Mouse (Mus musculus) heart, postnatal 4 days (tissue): ENCODE results near the gene Mvp. TPM values are rescaled to one million over a fixed set of nuclear protein-coding genes. Genes with fewer than 3 reads are reported as not detected.

ENCODE experiments used
- DNase-seq: peaks from one replicate; pipeline ENCODE4 v3.0.0; 2021
- total RNA-seq, 2 experiments: library from RNA; stranded (reverse); gene quantifications; 2 replicates each; pipeline ENCODE4 v1.2.3; 2021

Gene Mvp
- total RNA-seq, 2 experiments from 2014 or later = 27.2 to 28.4 TPM

GRCm38 (mm10) chr7:126988816-126989215 is 25.6 kb downstream of the Mvp start:
- DNase-seq = no peak

- peak; percentile 64 for DNase-seq
Observed at GRCm38 (mm10) chr7:126986319-126986718, 28.1 kb downstream of the Mvp start.

GRCm38 (mm10) chr7:126984667-126985444 is 29.6 kb downstream of the Mvp start:
- DNase-seq = no peak

- no peak for DNase-seq
Observed at GRCm38 (mm10) chr7:126983113-126983512, 31.3 kb downstream of the Mvp start.

GRCm38 (mm10) chr7:126982054-126982453 is 32.4 kb downstream of the Mvp start:
- no peak for DNase-seq

GRCm38 (mm10) chr7:126981601-126982000 is 32.8 kb downstream of the Mvp start:
- no peak for DNase-seq

GRCm38 (mm10) chr7:126978841-126979240 is 35.6 kb downstream of the Mvp start:
- no peak for DNase-seq

- no peak for DNase-seq
Observed at GRCm38 (mm10) chr7:126976878-126977459, 37.5 kb downstream of the Mvp start.

GRCm38 (mm10) chr7:126975950-126976866 is 38.2 kb downstream of the Mvp start, which contains the start of gene Cdiptos:
Gene Cdiptos (minus strand): TSS chr7:126976098.
- peak; percentile 98 for DNase-seq

- DNase-seq = no peak
Observed at GRCm38 (mm10) chr7:126975893-126975949, 38.7 kb downstream of the Mvp start, which contains the start of gene Cdipt. Gene Cdipt (plus strand): TSS chr7:126975914.

GRCm38 (mm10) chr7:126975493-126975892 is 38.9 kb downstream of the Mvp start:
- DNase-seq = peak; percentile 19

GRCm38 (mm10) chr7:126967361-126967760 is 47.1 kb downstream of the Mvp start:
- no peak for DNase-seq

GRCm38 (mm10) chr7:126965568-126965967 is 48.9 kb downstream of the Mvp start:
- DNase-seq = no peak

- peak; percentile 52 for DNase-seq
Observed at GRCm38 (mm10) chr7:126963548-126964286, 50.7 kb downstream of the Mvp start.

- DNase-seq = no peak
Observed at GRCm38 (mm10) chr7:126961965-126962364, 52.5 kb downstream of the Mvp start.

GRCm38 (mm10) chr7:126961095-126961494 is 53.3 kb downstream of the Mvp start:
- DNase-seq = no peak

- no peak for DNase-seq
Observed at GRCm38 (mm10) chr7:126959780-126960179, 54.6 kb downstream of the Mvp start.

GRCm38 (mm10) chr7:126955125-126955524 is 59.3 kb downstream of the Mvp start:
- no peak for DNase-seq

- DNase-seq = no peak
Observed at GRCm38 (mm10) chr7:126952646-126953045, 61.8 kb downstream of the Mvp start.

GRCm38 (mm10) chr7:126951741-126952140 is 62.7 kb downstream of the Mvp start:
- no peak for DNase-seq

GRCm38 (mm10) chr7:126950647-126951615 is 63.5 kb downstream of the Mvp start:
- no peak for DNase-seq
